Mouse (Mus musculus): ENCODE data around the gene Akr1c19. TPM values are rescaled to one million over a fixed set of nuclear protein-coding genes. Genes with fewer than 3 reads are reported as not detected.
A peak's percentile ranks its signal among the peaks of the same experiment; 100 is the strongest.
"Not testable (repeated sequence)": the region's sequence is repeated elsewhere in the genome, so short reads cannot be mapped to it uniquely, and the experiment has no call there.

Akr1c19 gene
- 1 to 10 TPM; 2.0 to 2.1 TPM for total RNA-seq (2021)
- long read RNA-seq, experiment 1 = 0 reads
- long read RNA-seq, experiment 2 = 0 reads

GRCm38 (mm10) chr13:4228441-4228840 is at the start of gene Akr1c19:
Gene Akr1c19, plus strand, starts transcription at chr13:4228700.
- peak; percentile 54 to 61 for DNase-seq

GRCm38 (mm10) chr13:4181321-4181720 is 47.2 kb upstream of the Akr1c19 start:
- not testable (repeated sequence) for DNase-seq

- DNase-seq = peak in 1 of 2 experiments; percentile 4
Observed at GRCm38 (mm10) chr13:4183116-4183515, 45.4 kb upstream of the Akr1c19 start.

GRCm38 (mm10) chr13:4186641-4187411 is 41.7 kb upstream of the Akr1c19 start:
- DNase-seq = not testable (repeated sequence)

GRCm38 (mm10) chr13:4188174-4188573 is 40.3 kb upstream of the Akr1c19 start:
- peak; percentile 13 to 48 for DNase-seq

- DNase-seq = peak; percentile 14 to 46
Observed at GRCm38 (mm10) chr13:4190904-4191303, 37.6 kb upstream of the Akr1c19 start, which contains the start of gene Akr1c13. Gene Akr1c13, plus strand, starts transcription at chr13:4191150.

- DNase-seq = no peak
Observed at GRCm38 (mm10) chr13:4192511-4192910, 36.0 kb upstream of the Akr1c19 start.

GRCm38 (mm10) chr13:4206147-4206903 is 22.2 kb upstream of the Akr1c19 start:
- no peak for DNase-seq

- DNase-seq = no peak
Observed at GRCm38 (mm10) chr13:4211560-4212299, 16.8 kb upstream of the Akr1c19 start.

GRCm38 (mm10) chr13:4212309-4212708 is 16.2 kb upstream of the Akr1c19 start:
- no peak for DNase-seq

GRCm38 (mm10) chr13:4215496-4215895 is 13.0 kb upstream of the Akr1c19 start:
- DNase-seq = not testable (repeated sequence)

GRCm38 (mm10) chr13:4230841-4231623 is 2.5 kb downstream of the Akr1c19 start:
- peak in 1 of 2 experiments; percentile 15 for DNase-seq

- no peak for DNase-seq
Observed at GRCm38 (mm10) chr13:4233135-4233534, 4.6 kb downstream of the Akr1c19 start.

GRCm38 (mm10) chr13:4233536-4234172 is 5.2 kb downstream of the Akr1c19 start:
- DNase-seq = no peak

- no peak for DNase-seq
Observed at GRCm38 (mm10) chr13:4244861-4245559, 16.5 kb downstream of the Akr1c19 start.

- DNase-seq = no peak
Observed at GRCm38 (mm10) chr13:4249347-4249746, 20.8 kb downstream of the Akr1c19 start.

- not testable (repeated sequence) for DNase-seq
Observed at GRCm38 (mm10) chr13:4256894-4257293, 28.4 kb downstream of the Akr1c19 start.

- no peak for DNase-seq
Observed at GRCm38 (mm10) chr13:4257349-4257748, 28.8 kb downstream of the Akr1c19 start.

GRCm38 (mm10) chr13:4264612-4265011 is 36.1 kb downstream of the Akr1c19 start:
- DNase-seq = no peak

- DNase-seq = no peak
Observed at GRCm38 (mm10) chr13:4265047-4265446, 36.5 kb downstream of the Akr1c19 start.

Measured in heart, adult 18-20 months (tissue).